Comparison of ENCODE assay signal across 27 mouse cellular contexts in genomic region chr17:81053274-81053673, GRCm38 (mm10). TPM values are rescaled to one million over a fixed set of nuclear protein-coding genes. Genes with fewer than 3 reads are reported as not detected.
DNase-seq lines count a peak whose midpoint lies in the region; ATAC-seq and TF ChIP-seq lines count a peak whose summit lies in the region.
"Had no signal": no experiment of that assay in that cellular context is flagged by ENCODE, and none has a peak within 500 bp of the region (broad histone marks: within the 10 kb centered on the region; RNA-seq: fewer than 3 reads in every experiment).

No protein-coding gene starts in this region.

- no peaks in the 10 kb centered on the region for H3K27me3 ChIP-seq in liver, embryonic 14.5 days (ENCODE audit: control insufficient read depth, insufficient read depth, low read length)
- H3K27me3 ChIP-seq in liver, postnatal 0 days (ENCODE audit: insufficient read depth, low read length): no peaks in the 10 kb centered on the region
- H3K27me3 ChIP-seq in forebrain, embryonic 11.5 days (ENCODE audit: control insufficient read depth, insufficient read depth, low read length): no peaks in the 10 kb centered on the region
- H3K27me3 ChIP-seq: embryonic facial prominence, embryonic 12.5 days; embryonic facial prominence, embryonic 15.5 days; heart, embryonic 13.5 days; hindbrain, embryonic 12.5 days; hindbrain, embryonic 15.5 days had no signal

- H3K36me3 ChIP-seq in liver, embryonic 14.5 days (replicated peaks; ENCODE audit: control insufficient read depth, insufficient read depth, low read depth): peaks cover 15% of the 10 kb centered on the region
- H3K36me3 ChIP-seq in liver, postnatal 0 days (replicated peaks; ENCODE audit: insufficient read depth, low read length): peaks cover 27% of the 10 kb centered on the region
- no peaks in the 10 kb centered on the region for H3K36me3 ChIP-seq in forebrain, embryonic 11.5 days (ENCODE audit: control insufficient read depth, insufficient read depth, low read length)

- no peak overlapping the region for H3K9ac ChIP-seq in liver, embryonic 14.5 days (replicated peaks)
- H3K9ac ChIP-seq in liver, postnatal 0 days (replicated peaks): no peak overlapping the region
- no peak overlapping the region for H3K9ac ChIP-seq in forebrain, embryonic 11.5 days (ENCODE audit: low read length)
- H3K9ac ChIP-seq: embryonic facial prominence, embryonic 12.5 days; embryonic facial prominence, embryonic 15.5 days; forebrain, postnatal 0 days; heart, embryonic 13.5 days; hindbrain, embryonic 12.5 days; hindbrain, embryonic 15.5 days had no signal

- H3K4me2 ChIP-seq in liver, embryonic 14.5 days (ENCODE audit: low read depth): no peak overlapping the region
- H3K4me2 ChIP-seq in liver, postnatal 0 days (ENCODE audit: low read depth, low read length): no peak overlapping the region
- H3K4me2 ChIP-seq in forebrain, embryonic 11.5 days (ENCODE audit: low read depth, low read length, severe bottlenecking): no peak overlapping the region
- H3K4me2 ChIP-seq: embryonic facial prominence, embryonic 12.5 days; embryonic facial prominence, embryonic 15.5 days; heart, embryonic 13.5 days; hindbrain, embryonic 12.5 days; hindbrain, embryonic 15.5 days had no signal

- peaks cover 0 to 10% of the 10 kb centered on the region in 2 experiments; a peak in 2 of 4 replicates for H3K4me1 ChIP-seq in liver, embryonic 14.5 days (replicated peaks; ENCODE audit: control insufficient read depth in 2 of 2, insufficient read depth in 2 of 2, low read length in 1 of 2)
- H3K4me1 ChIP-seq in liver, postnatal 0 days (ENCODE audit: insufficient read depth): peaks cover 2% of the 10 kb centered on the region; the same call in 1 of the 2 replicates
- no peaks in the 10 kb centered on the region for H3K4me1 ChIP-seq in forebrain, embryonic 11.5 days (replicated peaks; ENCODE audit: control insufficient read depth, insufficient read depth, low read length)
- H3K4me1 ChIP-seq: embryonic facial prominence, embryonic 15.5 days; hindbrain, embryonic 15.5 days had no signal

- peak; percentile 52 for DNase-seq in heart, adult 11 months
- DNase-seq in heart, postnatal 4 days: no peak
- no peak for DNase-seq in liver, embryonic 14.5 days (ENCODE audit: low read depth in 3 of 3, low spot score in 3 of 3)
- no peak for DNase-seq in liver, postnatal 0 days
- DNase-seq in urinary bladder, postnatal 14 days (ENCODE audit: low spot score): no peak
- DNase-seq in right cerebral cortex, postnatal 4 days: no peak
- no peak for DNase-seq in forebrain, embryonic 11.5 days (ENCODE audit: low spot score)
- DNase-seq: adrenal gland, adult 8-10 months; adrenal gland, postnatal 25 days; cerebellum, adult 2 months; cerebellum, adult 9-11 months; cerebellum, postnatal 25 days; forebrain, postnatal 0 days; gastrocnemius, adult 2 months; gastrocnemius, postnatal 14 days; heart, adult 18-20 months; heart, postnatal 14 days had no signal

- no peak overlapping the region for H3K4me3 ChIP-seq in liver, embryonic 14.5 days (ENCODE audit: insufficient read depth in 1 of 2, low read depth in 2 of 2, low read length in 2 of 2)
- no peak overlapping the region for H3K4me3 ChIP-seq in liver, postnatal 0 days (ENCODE audit: low read depth, low read length)
- H3K4me3 ChIP-seq in forebrain, embryonic 11.5 days (ENCODE audit: low read depth, low read length): no peak overlapping the region
- H3K4me3 ChIP-seq: embryonic facial prominence, embryonic 12.5 days; embryonic facial prominence, embryonic 15.5 days; erythroblast, embryonic 14.5 days; forebrain, embryonic 10.5 days; heart, embryonic 13.5 days; hindbrain, embryonic 12.5 days; hindbrain, embryonic 15.5 days had no signal

- no peaks in the 10 kb centered on the region for H3K9me3 ChIP-seq in liver, embryonic 14.5 days (ENCODE audit: control insufficient read depth, low read length)
- H3K9me3 ChIP-seq in liver, postnatal 0 days (ENCODE audit: low read length): no peaks in the 10 kb centered on the region
- no peaks in the 10 kb centered on the region for H3K9me3 ChIP-seq in forebrain, embryonic 11.5 days (ENCODE audit: control insufficient read depth, low read length)
- H3K9me3 ChIP-seq: embryonic facial prominence, embryonic 12.5 days; embryonic facial prominence, embryonic 15.5 days; forebrain, embryonic 10.5 days; heart, embryonic 13.5 days; hindbrain, embryonic 12.5 days; hindbrain, embryonic 15.5 days had no signal

- H3K27ac ChIP-seq in liver, embryonic 14.5 days: no peak overlapping the region
- no peak overlapping the region for H3K27ac ChIP-seq in liver, postnatal 0 days (ENCODE audit: low read depth)
- no peak overlapping the region for H3K27ac ChIP-seq in forebrain, embryonic 11.5 days (ENCODE audit: low read depth, low read length)
- H3K27ac ChIP-seq: embryonic facial prominence, embryonic 12.5 days; embryonic facial prominence, embryonic 15.5 days; forebrain, embryonic 10.5 days; gastrocnemius, adult 2 months; heart, embryonic 13.5 days; hindbrain, embryonic 12.5 days; hindbrain, embryonic 15.5 days had no signal

- TF ChIP-seq EP300 in liver, embryonic 14.5 days (IDR thresholded peaks at IDR 0.05; ENCODE audit: low read depth): 0 out of 2 replicates have a peak, but pooled peaks have one; percentile 17
- TF ChIP-seq EP300 in liver, postnatal 0 days (IDR thresholded peaks at IDR 0.05; ENCODE audit: low read depth): no peak

- 53% methylated on average over 2 of the region's 2 CpGs for WGBS in liver, embryonic 14.5 days (ENCODE audit: insufficient replicate concordance)
- 79% methylated on average over 2 of the region's 2 CpGs for WGBS in liver, postnatal 0 days (ENCODE audit: insufficient replicate concordance)
- 86% methylated on average over 2 of the region's 2 CpGs for WGBS in forebrain, embryonic 11.5 days

- no peak for TF ChIP-seq CTCF in liver, embryonic 14.5 days (IDR thresholded peaks at IDR 0.05; ENCODE audit: low read depth)
- no peak for TF ChIP-seq CTCF in liver, postnatal 0 days (IDR thresholded peaks at IDR 0.05; ENCODE audit: low read depth)

- peak; percentile 85 for ATAC-seq in erythroid progenitor cell, adult 5-6 weeks (replicated peaks; ENCODE audit: low FRiP score, poor library complexity, severe bottlenecking)
- peak; percentile 78; the same call in 1 of the 2 replicates for ATAC-seq in liver, embryonic 14.5 days (ENCODE audit: insufficient read depth)
- 0 out of 2 replicates have a peak, but pooled peaks have one; percentile 38 for ATAC-seq in liver, postnatal 0 days
- ATAC-seq in forebrain, embryonic 11.5 days (replicated peaks; ENCODE audit: low FRiP score): no peak
- ATAC-seq: activated CD4-positive, CD25-positive, alpha-beta regulatory T cell, adult 4 months; forebrain, embryonic 14.5 days; forebrain, postnatal 0 days had no signal

RNA-seq across cellular contexts. Expression of gene Thumpd2, which starts 11.6 kb away (rescaled TPM):
- total RNA-seq in heart, postnatal 4 days (2021): 1 to 10 TPM; 5.1 to 6.1 TPM
- 3.6 TPM in 1 of 2 replicates, not detected in the other for total RNA-seq in erythroid progenitor cell, adult 5-6 weeks (2015; ENCODE audit: low replicate concordance)
- total RNA-seq in erythroid progenitor cell, adult 5-6 weeks (2017; ENCODE audit: low replicate concordance): 1.1 and 5.9 TPM in 2 replicates
- 1.7 and 3.0 TPM in 2 replicates for polyA plus RNA-seq in liver, embryonic 14.5 days (2012; rRNA removed)
- 6.0 and 6.9 TPM in 2 replicates for polyA plus RNA-seq in liver, embryonic 14.5 days (2014; fragmentation: Nextera tagmentation; extraction: Ambion mirVana)
- polyA plus RNA-seq in liver, postnatal 0 days (2015; fragmentation: Nextera tagmentation; extraction: Ambion mirVana): 4.6 and 5.0 TPM in 2 replicates
- polyA plus RNA-seq in forebrain, embryonic 11.5 days (2014; fragmentation: Nextera tagmentation; extraction: Ambion mirVana): 15.4 and 17.5 TPM in 2 replicates
- polyA plus RNA-seq: erythroblast, embryonic 14.5 days had no signal
